Mouse (Mus musculus) erythroblast, embryonic 14.5 days (primary cell): ENCODE results near the gene H6pd.

Experiments used
- GATA1 ChIP-seq: IDR thresholded peaks from 2 replicates; pipeline ENCODE4 v1.6.1; 2012; ENCODE audit warnings: low read length, inconsistent platforms, mixed read lengths
- TAL1 ChIP-seq: IDR thresholded peaks from 3 replicates; pipeline ENCODE4 v1.6.1; 2012; ENCODE audit warnings: low read length, inconsistent platforms, mixed read lengths

GRCm38 (mm10) chr4:150049157-150049513, 40.3 kb upstream of the H6pd start:
- TF ChIP-seq TAL1, result no peak
- no peak for TF ChIP-seq GATA1
